Mouse (Mus musculus): ENCODE measurements at regions not wholly inside any gene's neighbourhood (a gene's known extent, or its start where the extent isn't known, plus 50 kb on each side); places are given as distances from the start of the nearest gene placed in this dataset.

DNA sequence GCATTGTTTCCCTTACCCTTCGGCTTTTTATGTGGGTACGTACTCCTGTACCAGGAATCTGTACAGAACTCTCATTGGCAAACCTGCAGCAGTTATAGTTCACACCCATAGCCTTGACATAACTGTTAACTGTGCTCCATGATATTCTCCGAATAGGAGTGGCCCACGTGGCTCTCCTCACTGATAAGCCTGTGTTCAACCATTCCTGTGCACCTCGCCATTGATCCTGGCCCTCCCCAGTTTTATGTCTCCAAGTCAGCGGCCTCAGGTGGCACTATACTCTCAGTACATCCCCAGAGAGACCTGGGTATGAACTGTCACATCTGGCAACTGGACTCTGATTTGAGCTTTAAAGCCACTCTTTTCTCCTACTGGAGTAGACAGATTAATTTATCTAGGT lies 324.5 kb upstream of the Mtpn start:
- no peak overlapping the region for H3K9ac ChIP-seq (ENCODE audit: low read length)
- H3K4me2 ChIP-seq (ENCODE audit: low read depth, severe bottlenecking): no peak overlapping the region
- WGBS: 86% methylated on average over 6 of the region's 6 CpGs
- H3K4me1 ChIP-seq (ENCODE audit: control insufficient read depth, insufficient read depth, low read length): no peaks in the 10 kb centered on the region
- no peaks in the 10 kb centered on the region for H3K36me3 ChIP-seq (ENCODE audit: control insufficient read depth, insufficient read depth, low read length)
- H3K4me3 ChIP-seq (ENCODE audit: low read depth, low read length): no peak overlapping the region
- H3K27ac ChIP-seq (replicated peaks; ENCODE audit: low read depth, low read length): no peak overlapping the region
- DNase-seq (ENCODE audit: low spot score) (no peak), ATAC-seq (ENCODE audit: insufficient number of reproducible peaks, low FRiP score, low TSS enrichment, low read depth) (no peak)
- no peaks in the 10 kb centered on the region for H3K27me3 ChIP-seq (ENCODE audit: control insufficient read depth, insufficient read depth, low read length)
- H3K9me3 ChIP-seq (ENCODE audit: control insufficient read depth, low read length): no peaks in the 10 kb centered on the region

DNA sequence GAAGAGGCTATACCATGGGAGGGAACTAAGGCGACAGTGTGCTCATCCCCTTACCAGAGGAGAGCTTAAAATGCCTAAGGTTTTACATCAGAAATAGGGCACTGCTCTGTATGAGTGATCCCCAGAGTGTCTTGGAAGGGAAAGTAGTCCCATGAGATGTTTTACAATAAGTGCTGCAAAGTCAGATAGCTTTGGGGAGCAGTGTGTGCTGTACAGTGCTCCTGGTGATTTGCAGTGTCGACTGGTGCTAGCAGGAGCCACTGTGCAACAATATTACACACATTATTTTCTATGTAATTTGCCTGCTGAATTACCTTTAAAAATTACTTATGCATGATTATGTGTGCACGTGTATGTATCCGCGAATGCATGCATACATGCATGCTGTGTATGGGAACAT lies 314.3 kb upstream of the Mtpn start:
- DNase-seq (ENCODE audit: low spot score): no peak
- Histone ChIP-seq H3K9ac (ENCODE audit: low read length) (no peak overlapping the region), H3K9me3 (ENCODE audit: control insufficient read depth, low read length) (no peaks in the 10 kb centered on the region), H3K27ac (replicated peaks; ENCODE audit: low read depth, low read length) (no peak overlapping the region), H3K36me3 (ENCODE audit: control insufficient read depth, insufficient read depth, low read length) (no peaks in the 10 kb centered on the region), H3K27me3 (ENCODE audit: control insufficient read depth, insufficient read depth, low read length) (no peaks in the 10 kb centered on the region), H3K4me3 (ENCODE audit: low read depth, low read length) (no peak overlapping the region), H3K4me2 (ENCODE audit: low read depth, severe bottlenecking) (no peak overlapping the region), H3K4me1 (ENCODE audit: control insufficient read depth, insufficient read depth, low read length) (no peaks in the 10 kb centered on the region)
- 90% methylated on average over 5 of the region's 5 CpGs for WGBS
- no peak for ATAC-seq (ENCODE audit: insufficient number of reproducible peaks, low FRiP score, low TSS enrichment, low read depth)

DNA sequence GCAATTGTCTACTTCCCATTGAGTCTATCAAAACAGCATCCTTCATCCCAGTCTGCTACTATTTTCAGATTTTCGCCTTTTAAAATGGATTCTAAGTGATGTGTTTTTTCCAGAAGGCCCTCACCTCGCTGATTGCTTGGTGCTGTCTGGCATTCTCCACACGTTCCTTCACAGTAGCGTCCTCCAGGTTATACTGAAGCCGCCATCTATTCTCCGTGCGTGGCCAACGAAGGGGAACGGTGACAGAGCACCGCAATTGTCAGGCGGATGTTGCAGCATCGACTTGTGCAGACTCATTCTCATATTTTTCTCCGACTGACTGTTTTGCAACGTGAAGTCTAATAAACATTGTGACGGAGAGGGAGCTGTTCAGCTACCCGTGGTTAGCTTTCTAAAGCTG lies 277.0 kb upstream of the Mtpn start:
- Histone ChIP-seq H3K9ac (ENCODE audit: low read length) (no peak overlapping the region), H3K27ac (replicated peaks; ENCODE audit: low read depth, low read length) (no peak overlapping the region), H3K36me3 (ENCODE audit: control insufficient read depth, insufficient read depth, low read length) (no peaks in the 10 kb centered on the region), H3K4me3 (ENCODE audit: low read depth, low read length) (no peak overlapping the region), H3K4me1 (ENCODE audit: control insufficient read depth, insufficient read depth, low read length) (no peaks in the 10 kb centered on the region), H3K27me3 (ENCODE audit: control insufficient read depth, insufficient read depth, low read length) (no peaks in the 10 kb centered on the region), H3K4me2 (ENCODE audit: low read depth, severe bottlenecking) (no peak overlapping the region), H3K9me3 (ENCODE audit: control insufficient read depth, low read length) (no peaks in the 10 kb centered on the region)
- DNase-seq (ENCODE audit: low spot score) (no peak), ATAC-seq (ENCODE audit: insufficient number of reproducible peaks, low FRiP score, low TSS enrichment, low read depth) (no peak)
- WGBS: 88% methylated on average over 16 of the region's 16 CpGs

DNA sequence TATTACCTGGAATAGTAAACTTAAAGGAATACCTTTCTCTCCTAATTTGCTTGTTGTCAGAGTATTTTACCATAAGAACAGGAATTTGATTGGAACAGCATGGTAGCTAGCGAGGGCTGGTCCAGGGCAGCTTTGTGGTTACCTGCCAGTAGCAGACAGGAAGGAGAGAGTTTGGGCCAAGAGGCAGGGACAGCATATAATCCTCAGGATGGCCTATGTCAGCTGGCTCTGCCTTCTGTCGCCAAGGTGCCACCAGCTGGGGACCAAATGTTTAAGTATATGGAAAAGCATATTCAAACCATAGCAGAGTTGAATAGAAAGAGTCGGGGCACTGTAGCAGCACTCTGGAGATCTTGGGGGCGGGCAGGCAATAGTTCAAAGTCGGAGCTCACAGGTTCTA lies 274.8 kb upstream of the Mtpn start:
- WGBS: 78% methylated on average over 5 of the region's 5 CpGs
- no peak for DNase-seq (ENCODE audit: low spot score)
- H3K27me3 ChIP-seq (ENCODE audit: control insufficient read depth, insufficient read depth, low read length): no peaks in the 10 kb centered on the region
- no peak overlapping the region for H3K4me2 ChIP-seq (ENCODE audit: low read depth, severe bottlenecking)
- no peak overlapping the region for H3K4me3 ChIP-seq (ENCODE audit: low read depth, low read length)
- no peaks in the 10 kb centered on the region for H3K36me3 ChIP-seq (ENCODE audit: control insufficient read depth, insufficient read depth, low read length)
- no peaks in the 10 kb centered on the region for H3K4me1 ChIP-seq (ENCODE audit: control insufficient read depth, insufficient read depth, low read length)
- no peaks in the 10 kb centered on the region for H3K9me3 ChIP-seq (ENCODE audit: control insufficient read depth, low read length)
- no peak for ATAC-seq (ENCODE audit: insufficient number of reproducible peaks, low FRiP score, low TSS enrichment, low read depth)
- H3K27ac ChIP-seq (replicated peaks; ENCODE audit: low read depth, low read length): no peak overlapping the region
- H3K9ac ChIP-seq (ENCODE audit: low read length): no peak overlapping the region

DNA sequence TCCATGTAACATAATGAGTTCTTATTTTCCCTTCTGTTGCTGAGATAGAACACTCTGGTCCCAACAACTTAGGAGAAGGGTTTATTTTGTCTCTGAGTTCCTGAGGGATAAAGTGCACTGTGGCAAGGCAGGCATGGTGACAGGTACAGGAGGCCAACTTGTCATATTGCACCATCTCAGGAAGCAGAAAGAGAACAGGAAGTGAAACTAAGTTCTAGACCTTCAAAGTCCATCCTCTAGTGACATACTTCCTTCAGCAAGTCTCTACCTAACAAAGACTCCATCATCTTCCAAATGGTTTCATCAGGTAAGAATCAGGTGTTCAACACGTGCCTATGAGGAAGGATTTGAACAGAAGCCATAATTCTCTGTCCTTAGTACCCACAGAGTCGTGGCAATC lies 266.1 kb upstream of the Mtpn start:
- no peaks in the 10 kb centered on the region for H3K4me1 ChIP-seq (ENCODE audit: control insufficient read depth, insufficient read depth, low read length)
- H3K4me3 ChIP-seq (ENCODE audit: low read depth, low read length): no peak overlapping the region
- H3K9ac ChIP-seq (ENCODE audit: low read length): no peak overlapping the region
- no peak overlapping the region for H3K4me2 ChIP-seq (ENCODE audit: low read depth, severe bottlenecking)
- H3K27ac ChIP-seq (replicated peaks; ENCODE audit: low read depth, low read length): no peak overlapping the region
- WGBS: 76% methylated on average over 2 of the region's 2 CpGs
- no peak for ATAC-seq (ENCODE audit: insufficient number of reproducible peaks, low FRiP score, low TSS enrichment, low read depth)
- DNase-seq (ENCODE audit: low spot score): no peak
- H3K27me3 ChIP-seq (ENCODE audit: control insufficient read depth, insufficient read depth, low read length): no peaks in the 10 kb centered on the region
- H3K9me3 ChIP-seq (ENCODE audit: control insufficient read depth, low read length): no peaks in the 10 kb centered on the region
- H3K36me3 ChIP-seq (ENCODE audit: control insufficient read depth, insufficient read depth, low read length): no peaks in the 10 kb centered on the region

DNA sequence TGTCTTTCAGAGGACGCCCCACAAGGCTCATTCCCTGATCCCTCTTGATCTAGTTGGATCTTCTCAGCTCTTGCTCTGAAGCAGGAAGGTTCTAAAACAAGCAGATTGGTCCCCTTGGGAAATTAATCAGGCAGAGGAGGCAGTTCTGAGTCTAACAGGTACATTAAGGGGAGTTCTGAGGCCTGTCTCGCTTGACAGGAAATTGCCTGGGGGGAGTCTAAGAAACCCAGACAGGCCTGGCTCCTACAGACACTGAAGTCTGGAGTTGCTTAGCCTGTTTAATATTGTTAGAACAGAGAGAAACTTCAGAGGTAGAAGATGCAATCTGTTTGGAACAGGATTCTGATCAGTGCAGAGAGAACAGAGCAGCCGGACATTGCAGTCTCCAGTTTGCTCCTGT lies 264.4 kb upstream of the Mtpn start:
- peak; percentile 36 for DNase-seq (ENCODE audit: low spot score)
- H3K9me3 ChIP-seq (ENCODE audit: control insufficient read depth, low read length): no peaks in the 10 kb centered on the region
- H3K4me2 ChIP-seq (ENCODE audit: low read depth, severe bottlenecking): no peak overlapping the region
- no peak overlapping the region for H3K9ac ChIP-seq (ENCODE audit: low read length)
- ATAC-seq (ENCODE audit: insufficient number of reproducible peaks, low FRiP score, low TSS enrichment, low read depth): peak; percentile 76; the same call in 1 of the 2 replicates
- 42% methylated on average over 3 of the region's 3 CpGs for WGBS
- H3K4me1 ChIP-seq (ENCODE audit: control insufficient read depth, insufficient read depth, low read length): no peaks in the 10 kb centered on the region
- H3K4me3 ChIP-seq (ENCODE audit: low read depth, low read length): no peak overlapping the region
- no peaks in the 10 kb centered on the region for H3K36me3 ChIP-seq (ENCODE audit: control insufficient read depth, insufficient read depth, low read length)
- no peak overlapping the region; the same call in 1 of the 2 replicates for H3K27ac ChIP-seq (replicated peaks; ENCODE audit: low read depth, low read length)
- H3K27me3 ChIP-seq (ENCODE audit: control insufficient read depth, insufficient read depth, low read length): no peaks in the 10 kb centered on the region

DNA sequence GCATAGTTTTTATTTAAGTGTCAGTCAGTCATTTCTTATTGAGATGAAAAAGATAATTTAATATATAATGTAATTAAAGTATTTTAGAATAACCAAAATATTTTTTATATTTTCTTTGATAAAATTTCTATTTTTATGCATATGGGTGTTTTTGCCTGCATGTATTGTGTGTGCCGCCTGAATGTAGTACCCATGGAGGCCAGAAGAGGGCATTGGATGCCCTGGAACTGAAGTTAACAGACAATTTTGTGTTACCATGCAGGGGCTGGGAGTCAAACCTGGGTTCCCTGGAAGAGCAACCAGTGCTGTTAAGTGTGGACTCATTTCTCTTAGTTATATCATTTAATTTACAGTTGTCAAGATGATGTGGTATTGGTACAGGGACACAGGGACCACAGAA lies 240.0 kb upstream of the Mtpn start:
- no peak overlapping the region for H3K9ac ChIP-seq (ENCODE audit: low read length)
- no peaks in the 10 kb centered on the region for H3K9me3 ChIP-seq (ENCODE audit: control insufficient read depth, low read length)
- no peak for DNase-seq (ENCODE audit: low spot score)
- H3K27ac ChIP-seq (replicated peaks; ENCODE audit: low read depth, low read length): no peak overlapping the region
- ATAC-seq (ENCODE audit: insufficient number of reproducible peaks, low FRiP score, low TSS enrichment, low read depth): no peak
- H3K4me1 ChIP-seq (ENCODE audit: control insufficient read depth, insufficient read depth, low read length): no peaks in the 10 kb centered on the region
- WGBS: 84% methylated on average over 1 of the region's 1 CpGs
- H3K4me2 ChIP-seq (ENCODE audit: low read depth, severe bottlenecking): no peak overlapping the region
- no peaks in the 10 kb centered on the region for H3K36me3 ChIP-seq (ENCODE audit: control insufficient read depth, insufficient read depth, low read length)
- no peak overlapping the region for H3K4me3 ChIP-seq (ENCODE audit: low read depth, low read length)
- no peaks in the 10 kb centered on the region for H3K27me3 ChIP-seq (ENCODE audit: control insufficient read depth, insufficient read depth, low read length)

DNA sequence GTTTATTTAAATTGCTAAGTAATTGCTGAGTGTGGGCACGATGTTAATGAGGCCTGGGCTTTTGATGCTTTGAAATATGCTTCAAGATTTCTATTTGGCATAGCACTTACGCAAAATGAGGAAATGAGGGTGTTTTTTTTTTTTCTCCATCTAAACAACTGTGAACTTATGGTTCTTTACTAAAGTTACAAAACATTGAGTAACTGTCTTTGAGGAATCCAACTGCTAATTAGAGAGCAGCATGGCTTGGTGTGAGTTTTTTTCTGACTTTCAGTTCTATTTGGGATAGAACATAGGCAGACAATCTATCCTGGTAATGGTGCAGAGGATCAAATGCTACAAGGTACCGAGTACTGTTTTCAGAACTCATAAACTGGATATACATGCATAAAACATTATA lies 231.2 kb upstream of the Mtpn start:
- ATAC-seq (ENCODE audit: insufficient number of reproducible peaks, low FRiP score, low TSS enrichment, low read depth): no peak
- 87% methylated on average over 3 of the region's 3 CpGs for WGBS

DNA sequence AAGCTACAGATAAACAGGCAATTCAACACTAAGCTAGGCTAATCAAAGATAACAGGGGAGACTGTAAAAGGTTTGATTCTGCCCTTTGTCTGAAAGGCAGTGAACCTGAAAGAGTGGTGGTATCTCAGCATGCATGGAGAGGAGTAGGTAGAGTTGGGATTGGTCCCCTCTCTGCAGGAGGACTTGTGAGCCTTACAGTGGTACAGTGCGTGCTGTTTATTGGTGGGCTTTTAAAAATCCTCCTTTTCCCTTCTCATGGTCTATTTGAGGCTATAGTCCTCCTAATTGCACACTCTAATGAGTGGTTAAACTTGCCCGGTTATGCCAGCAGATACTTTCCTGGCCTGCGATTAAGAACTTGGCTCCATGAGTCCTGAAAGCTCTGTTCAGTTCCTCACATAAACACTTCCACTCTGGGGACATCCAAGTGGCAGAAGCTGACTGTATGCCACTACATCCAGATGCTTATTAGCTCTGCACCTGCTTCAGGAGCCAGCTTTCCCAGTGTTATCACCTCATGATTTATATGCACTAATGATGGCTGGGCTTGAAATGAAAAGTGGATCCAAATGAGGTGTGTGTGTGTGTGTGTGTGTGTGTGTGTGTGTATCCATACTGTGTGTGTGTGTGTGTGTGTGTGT lies 220.0 kb upstream of the Mtpn start:
- H3K4me3 ChIP-seq (ENCODE audit: low read depth, low read length): no peak overlapping the region
- H3K9me3 ChIP-seq (ENCODE audit: control insufficient read depth, low read length): no peaks in the 10 kb centered on the region
- no peaks in the 10 kb centered on the region for H3K27me3 ChIP-seq (ENCODE audit: control insufficient read depth, insufficient read depth, low read length)
- 63% methylated on average over 3 of the region's 3 CpGs for WGBS
- no peak overlapping the region for H3K4me2 ChIP-seq (ENCODE audit: low read depth, severe bottlenecking)
- no peak for ATAC-seq (ENCODE audit: insufficient number of reproducible peaks, low FRiP score, low TSS enrichment, low read depth)
- H3K9ac ChIP-seq (ENCODE audit: low read length): no peak overlapping the region
- H3K27ac ChIP-seq (replicated peaks; ENCODE audit: low read depth, low read length): no peak overlapping the region
- DNase-seq (ENCODE audit: low spot score): no peak
- H3K36me3 ChIP-seq (ENCODE audit: control insufficient read depth, insufficient read depth, low read length): no peaks in the 10 kb centered on the region
- H3K4me1 ChIP-seq (ENCODE audit: control insufficient read depth, insufficient read depth, low read length): no peaks in the 10 kb centered on the region

More for the DNA sequence above, 231.2 kb upstream of the Mtpn start:
- no peak overlapping the region for H3K27ac ChIP-seq (replicated peaks; ENCODE audit: low read depth, low read length)
- no peaks in the 10 kb centered on the region for H3K36me3 ChIP-seq (ENCODE audit: control insufficient read depth, insufficient read depth, low read length)
- no peaks in the 10 kb centered on the region for H3K27me3 ChIP-seq (ENCODE audit: control insufficient read depth, insufficient read depth, low read length)
- DNase-seq (ENCODE audit: low spot score): no peak
- no peak overlapping the region for H3K4me3 ChIP-seq (ENCODE audit: low read depth, low read length)
- H3K9ac ChIP-seq (ENCODE audit: low read length): no peak overlapping the region
- no peaks in the 10 kb centered on the region for H3K4me1 ChIP-seq (ENCODE audit: control insufficient read depth, insufficient read depth, low read length)
- no peaks in the 10 kb centered on the region for H3K9me3 ChIP-seq (ENCODE audit: control insufficient read depth, low read length)
- H3K4me2 ChIP-seq (ENCODE audit: low read depth, severe bottlenecking): no peak overlapping the region
